Mouse (Mus musculus): ENCODE results near the gene Ndrg3. TPM values are rescaled to one million over a fixed set of nuclear protein-coding genes. Genes with fewer than 3 reads are reported as not detected.

The Ndrg3 gene
- polyA plus RNA-seq, 1 experiment: 29.1 TPM

GRCm38 (mm10) chr2:156901344-156901743 is 90.5 kb downstream of the Ndrg3 start:
- no peaks in the 10 kb centered on the region for H3K36me3 ChIP-seq (ENCODE audit: control insufficient read depth, insufficient read depth)
- no peak overlapping the region for H3ac ChIP-seq (ENCODE audit: control insufficient read depth, insufficient read length, low read depth)
- no peak for TF ChIP-seq USF1 (IDR thresholded peaks at IDR 0.05; ENCODE audit: low read depth)
- TF ChIP-seq MAX (IDR thresholded peaks at IDR 0.05): no peak
- no peaks in the 10 kb centered on the region for H3K79me3 ChIP-seq (ENCODE audit: low read depth)
- H3K4me3 ChIP-seq (ENCODE audit: insufficient read depth, poor library complexity, severe bottlenecking): no peak overlapping the region
- no peaks in the 10 kb centered on the region for H3K79me2 ChIP-seq (ENCODE audit: control insufficient read depth, insufficient read depth)
- H3K27me3 ChIP-seq (ENCODE audit: control insufficient read depth, insufficient read depth, insufficient read length): peaks cover 7% of the 10 kb centered on the region

- Histone ChIP-seq H3ac (ENCODE audit: control insufficient read depth, insufficient read length, low read depth) (no peak overlapping the region), H3K27me3 (ENCODE audit: control insufficient read depth, insufficient read depth, insufficient read length) (peaks cover 7% of the 10 kb centered on the region), H3K36me3 (ENCODE audit: control insufficient read depth, insufficient read depth) (no peaks in the 10 kb centered on the region), H3K79me2 (ENCODE audit: control insufficient read depth, insufficient read depth) (no peaks in the 10 kb centered on the region), H3K4me3 (ENCODE audit: insufficient read depth, poor library complexity, severe bottlenecking) (no peak overlapping the region), H3K79me3 (ENCODE audit: low read depth) (no peaks in the 10 kb centered on the region)
- no peak for TF ChIP-seq USF1 (IDR thresholded peaks at IDR 0.05; ENCODE audit: low read depth)
- no peak for TF ChIP-seq MYOD1 (IDR thresholded peaks at IDR 0.05; ENCODE audit: control insufficient read depth, insufficient read length, low read depth)
- TF ChIP-seq CEBPB (IDR thresholded peaks at IDR 0.05; ENCODE audit: low read depth): no peak
- TF ChIP-seq CTCF (IDR thresholded peaks at IDR 0.05; ENCODE audit: control insufficient read depth, insufficient read depth, insufficient read length): no peak
Measured at GRCm38 (mm10) chr2:156899184-156899583, 92.7 kb downstream of the Ndrg3 start.

GRCm38 (mm10) chr2:156898374-156898773 is 93.5 kb downstream of the Ndrg3 start:
- Histone ChIP-seq H3K4me3 (ENCODE audit: insufficient read depth, poor library complexity, severe bottlenecking) (no peak overlapping the region), H3K79me3 (ENCODE audit: low read depth) (no peaks in the 10 kb centered on the region), H3K36me3 (ENCODE audit: control insufficient read depth, insufficient read depth) (no peaks in the 10 kb centered on the region), H3K79me2 (ENCODE audit: control insufficient read depth, insufficient read depth) (no peaks in the 10 kb centered on the region), H3K27me3 (ENCODE audit: control insufficient read depth, insufficient read depth, insufficient read length) (peaks cover 4% of the 10 kb centered on the region), H3ac (ENCODE audit: control insufficient read depth, insufficient read length, low read depth) (no peak overlapping the region)
- TF ChIP-seq MYOD1 (IDR thresholded peaks at IDR 0.05; ENCODE audit: control insufficient read depth, insufficient read length, low read depth) (no peak), CTCF (IDR thresholded peaks at IDR 0.05; ENCODE audit: control insufficient read depth, insufficient read depth, insufficient read length) (no peak), MAX (IDR thresholded peaks at IDR 0.05) (no peak), MYOG (IDR thresholded peaks at IDR 0.05; ENCODE audit: control insufficient read depth, extremely low read depth, insufficient read length) (no peak), FOSL1 (IDR thresholded peaks at IDR 0.05; ENCODE audit: insufficient read depth, low read length, poor library complexity, severe bottlenecking) (no peak), CEBPB (IDR thresholded peaks at IDR 0.05; ENCODE audit: low read depth) (no peak), USF1 (IDR thresholded peaks at IDR 0.05; ENCODE audit: low read depth) (no peak)

GRCm38 (mm10) chr2:156897034-156897433 is 94.8 kb downstream of the Ndrg3 start:
- H3ac ChIP-seq (ENCODE audit: control insufficient read depth, insufficient read length, low read depth): no peak overlapping the region
- H3K79me3 ChIP-seq (ENCODE audit: low read depth): no peaks in the 10 kb centered on the region
- H3K79me2 ChIP-seq (ENCODE audit: control insufficient read depth, insufficient read depth): no peaks in the 10 kb centered on the region
- H3K27me3 ChIP-seq (ENCODE audit: control insufficient read depth, insufficient read depth, insufficient read length): peaks cover 4% of the 10 kb centered on the region
- TF ChIP-seq CTCF (IDR thresholded peaks at IDR 0.05; ENCODE audit: control insufficient read depth, insufficient read depth, insufficient read length) (no peak), MAX (IDR thresholded peaks at IDR 0.05) (no peak), MYOD1 (IDR thresholded peaks at IDR 0.05; ENCODE audit: control insufficient read depth, insufficient read length, low read depth) (no peak), MYOG (IDR thresholded peaks at IDR 0.05; ENCODE audit: control insufficient read depth, extremely low read depth, insufficient read length) (no peak), USF1 (IDR thresholded peaks at IDR 0.05; ENCODE audit: low read depth) (no peak), CEBPB (IDR thresholded peaks at IDR 0.05; ENCODE audit: low read depth) (no peak), FOSL1 (IDR thresholded peaks at IDR 0.05; ENCODE audit: insufficient read depth, low read length, poor library complexity, severe bottlenecking) (no peak)
- H3K36me3 ChIP-seq (ENCODE audit: control insufficient read depth, insufficient read depth): no peaks in the 10 kb centered on the region
- H3K4me3 ChIP-seq (ENCODE audit: insufficient read depth, poor library complexity, severe bottlenecking): no peak overlapping the region

GRCm38 (mm10) chr2:156896384-156896914 is 95.4 kb downstream of the Ndrg3 start:
- H3ac ChIP-seq (ENCODE audit: control insufficient read depth, insufficient read length, low read depth): no peak overlapping the region
- no peaks in the 10 kb centered on the region for H3K79me3 ChIP-seq (ENCODE audit: low read depth)
- H3K36me3 ChIP-seq (ENCODE audit: control insufficient read depth, insufficient read depth): no peaks in the 10 kb centered on the region
- H3K27me3 ChIP-seq (ENCODE audit: control insufficient read depth, insufficient read depth, insufficient read length): peaks cover 4% of the 10 kb centered on the region
- TF ChIP-seq MAX (IDR thresholded peaks at IDR 0.05) (no peak), CEBPB (IDR thresholded peaks at IDR 0.05; ENCODE audit: low read depth) (no peak), USF1 (IDR thresholded peaks at IDR 0.05; ENCODE audit: low read depth) (no peak), FOSL1 (IDR thresholded peaks at IDR 0.05; ENCODE audit: insufficient read depth, low read length, poor library complexity, severe bottlenecking) (no peak), MYOG (IDR thresholded peaks at IDR 0.05; ENCODE audit: control insufficient read depth, extremely low read depth, insufficient read length) (no peak), CTCF (IDR thresholded peaks at IDR 0.05; ENCODE audit: control insufficient read depth, insufficient read depth, insufficient read length) (no peak), MYOD1 (IDR thresholded peaks at IDR 0.05; ENCODE audit: control insufficient read depth, insufficient read length, low read depth) (no peak)
- no peak overlapping the region for H3K4me3 ChIP-seq (ENCODE audit: insufficient read depth, poor library complexity, severe bottlenecking)
- H3K79me2 ChIP-seq (ENCODE audit: control insufficient read depth, insufficient read depth): no peaks in the 10 kb centered on the region

- no peak overlapping the region for H3ac ChIP-seq (ENCODE audit: control insufficient read depth, insufficient read length, low read depth)
- H3K36me3 ChIP-seq (ENCODE audit: control insufficient read depth, insufficient read depth): no peaks in the 10 kb centered on the region
- peaks cover 4% of the 10 kb centered on the region for H3K27me3 ChIP-seq (ENCODE audit: control insufficient read depth, insufficient read depth, insufficient read length)
- no peak overlapping the region for H3K4me3 ChIP-seq (ENCODE audit: insufficient read depth, poor library complexity, severe bottlenecking)
- no peak for TF ChIP-seq USF1 (IDR thresholded peaks at IDR 0.05; ENCODE audit: low read depth)
- TF ChIP-seq MAX (IDR thresholded peaks at IDR 0.05): no peak
- no peak for TF ChIP-seq MYOD1 (IDR thresholded peaks at IDR 0.05; ENCODE audit: control insufficient read depth, insufficient read length, low read depth)
- TF ChIP-seq CTCF (IDR thresholded peaks at IDR 0.05; ENCODE audit: control insufficient read depth, insufficient read depth, insufficient read length): no peak
- no peak for TF ChIP-seq MYOG (IDR thresholded peaks at IDR 0.05; ENCODE audit: control insufficient read depth, extremely low read depth, insufficient read length)
- TF ChIP-seq FOSL1 (IDR thresholded peaks at IDR 0.05; ENCODE audit: insufficient read depth, low read length, poor library complexity, severe bottlenecking): no peak
- no peak for TF ChIP-seq CEBPB (IDR thresholded peaks at IDR 0.05; ENCODE audit: low read depth)
- H3K79me2 ChIP-seq (ENCODE audit: control insufficient read depth, insufficient read depth): no peaks in the 10 kb centered on the region
- no peaks in the 10 kb centered on the region for H3K79me3 ChIP-seq (ENCODE audit: low read depth)
Measured at GRCm38 (mm10) chr2:156894496-156895265, 97.2 kb downstream of the Ndrg3 start.
